Mouse (Mus musculus): ENCODE results near the gene Comtd1.

Comtd1 gene

GRCm38 (mm10) chr14:21848166-21849154, at the start of gene Comtd1:
Comtd1 (minus strand) TSS chr14:21848977.
- peak; percentile 89 to 93 for DNase-seq (ENCODE audit: low spot score in 2 of 2)

DNA sequence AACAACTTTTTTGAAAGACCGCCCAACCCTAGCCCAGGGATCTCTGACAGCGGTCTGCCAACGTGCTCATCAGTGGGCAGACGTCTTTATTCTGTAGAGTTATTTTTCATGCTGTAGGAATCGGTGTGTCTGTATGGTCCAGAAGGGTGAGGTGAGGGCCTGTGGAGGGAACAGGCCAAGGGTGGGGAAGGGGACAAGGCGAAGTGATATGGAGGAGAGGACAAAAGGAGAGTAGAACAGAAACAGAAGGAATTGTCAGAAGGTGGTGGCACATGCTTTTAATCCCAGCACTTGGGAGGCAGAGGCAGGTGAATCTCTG, 43.5 kb upstream of the Comtd1 start:
- no peak for DNase-seq (ENCODE audit: low spot score in 2 of 2)

- no peak for DNase-seq (ENCODE audit: low spot score in 2 of 2)
Observed at GRCm38 (mm10) chr14:21891581-21892340, 43.0 kb upstream of the Comtd1 start.

DNA sequence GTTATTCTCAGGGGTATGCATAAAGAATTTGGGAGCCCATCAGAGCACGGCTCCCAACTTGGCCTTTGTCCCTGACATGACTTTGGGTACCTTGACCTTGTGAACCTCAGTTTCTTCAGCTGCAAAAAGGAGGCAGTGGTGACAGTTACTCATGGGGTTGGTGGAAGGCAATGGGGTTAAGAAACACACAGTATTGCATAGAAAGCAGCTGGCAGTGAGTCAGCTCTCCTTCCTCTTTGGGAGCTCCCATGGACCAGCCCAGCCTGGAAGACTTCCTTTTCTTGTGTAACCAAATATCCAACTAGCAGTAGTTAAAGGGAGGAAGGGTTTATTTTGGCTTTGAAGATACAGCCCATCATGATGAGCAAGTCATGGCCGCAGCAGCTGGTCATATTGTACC, 41.7 kb upstream of the Comtd1 start:
- DNase-seq (ENCODE audit: low spot score in 2 of 2): no peak

DNA sequence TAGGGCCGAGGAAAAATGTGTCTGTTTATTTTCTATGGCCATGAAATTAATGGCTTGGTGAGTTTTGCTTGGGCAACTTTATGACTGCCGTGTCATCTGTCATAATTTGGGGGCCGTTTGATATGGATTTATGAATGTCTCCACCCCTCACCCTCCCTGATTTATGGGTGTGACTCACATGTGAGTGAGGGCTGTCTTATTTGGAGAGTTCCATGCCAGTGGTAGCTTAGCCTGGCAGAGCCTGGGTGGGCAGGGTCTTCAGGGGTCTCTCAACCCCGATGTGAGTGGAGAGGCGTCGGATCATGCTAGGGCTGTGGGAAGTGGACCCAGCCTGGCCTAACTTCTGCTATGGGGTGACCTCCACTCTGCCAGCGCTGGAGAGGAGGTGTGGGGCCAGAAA, 18.0 kb upstream of the Comtd1 start:
- no peak for DNase-seq (ENCODE audit: low spot score in 2 of 2)

GRCm38 (mm10) chr14:21866291-21866690, 17.5 kb upstream of the Comtd1 start:
- no peak for DNase-seq (ENCODE audit: low spot score in 2 of 2)

DNA sequence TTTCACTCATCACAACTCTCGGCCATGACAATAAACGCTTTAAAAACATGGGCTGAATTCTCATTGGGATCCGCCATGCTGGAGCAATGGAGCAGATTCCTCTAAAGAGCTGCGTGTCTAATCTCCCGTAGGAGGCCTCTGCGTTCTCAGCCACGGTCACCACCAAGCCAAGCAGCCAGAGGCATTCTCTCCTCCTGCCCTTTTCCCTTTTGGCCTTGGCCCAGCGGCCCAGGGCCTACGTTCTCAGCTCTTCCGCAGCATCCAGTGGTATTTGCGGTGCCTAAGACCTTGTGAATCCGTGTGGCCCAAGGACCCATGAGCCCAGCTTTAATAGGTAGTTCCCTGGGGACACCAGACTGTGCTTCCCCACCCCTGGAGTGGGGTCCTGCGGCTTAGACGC, 8.1 kb upstream of the Comtd1 start:
- DNase-seq (ENCODE audit: low spot score in 2 of 2): no peak

DNA sequence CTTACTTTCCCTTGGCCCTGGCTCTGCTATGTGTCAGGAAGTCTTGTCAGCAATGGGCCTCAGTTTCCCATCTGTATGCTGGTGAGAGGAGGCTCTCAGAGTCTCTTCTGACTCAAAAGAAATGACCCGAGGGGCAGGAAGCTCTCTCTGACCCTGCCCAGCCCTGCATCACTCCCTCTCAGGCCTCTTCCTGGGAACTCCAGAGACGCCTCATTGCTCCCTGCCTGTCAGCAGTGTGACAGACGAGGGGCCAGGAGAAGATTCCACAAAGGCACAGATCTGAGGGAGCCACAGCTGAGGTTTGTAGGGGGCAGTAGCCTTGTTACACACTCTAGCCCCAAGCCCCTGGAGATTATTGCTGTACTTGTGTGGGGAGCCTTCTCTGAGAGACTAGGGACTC, 7.2 kb upstream of the Comtd1 start:
- DNase-seq (ENCODE audit: low spot score in 2 of 2): no peak

DNA sequence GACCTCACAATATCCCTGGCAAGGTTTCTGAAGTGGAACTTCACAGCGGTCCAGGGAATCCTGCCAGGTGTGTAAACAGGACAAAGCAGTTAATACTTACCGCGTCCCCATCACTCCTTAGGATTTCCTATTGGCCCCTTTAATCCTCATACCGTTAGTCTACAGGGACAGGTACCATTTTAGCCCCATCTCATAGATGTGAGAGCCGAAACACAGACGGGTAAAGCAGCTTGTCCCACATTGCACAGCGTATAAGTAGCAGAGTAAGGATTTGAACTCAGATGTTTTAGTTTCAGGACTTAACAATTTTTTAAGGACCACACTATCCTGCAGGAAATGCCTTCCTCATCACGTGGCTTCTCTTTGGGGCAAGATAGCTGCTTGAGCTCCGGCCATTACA, 5.5 kb upstream of the Comtd1 start:
- DNase-seq (ENCODE audit: low spot score in 2 of 2): no peak

DNA sequence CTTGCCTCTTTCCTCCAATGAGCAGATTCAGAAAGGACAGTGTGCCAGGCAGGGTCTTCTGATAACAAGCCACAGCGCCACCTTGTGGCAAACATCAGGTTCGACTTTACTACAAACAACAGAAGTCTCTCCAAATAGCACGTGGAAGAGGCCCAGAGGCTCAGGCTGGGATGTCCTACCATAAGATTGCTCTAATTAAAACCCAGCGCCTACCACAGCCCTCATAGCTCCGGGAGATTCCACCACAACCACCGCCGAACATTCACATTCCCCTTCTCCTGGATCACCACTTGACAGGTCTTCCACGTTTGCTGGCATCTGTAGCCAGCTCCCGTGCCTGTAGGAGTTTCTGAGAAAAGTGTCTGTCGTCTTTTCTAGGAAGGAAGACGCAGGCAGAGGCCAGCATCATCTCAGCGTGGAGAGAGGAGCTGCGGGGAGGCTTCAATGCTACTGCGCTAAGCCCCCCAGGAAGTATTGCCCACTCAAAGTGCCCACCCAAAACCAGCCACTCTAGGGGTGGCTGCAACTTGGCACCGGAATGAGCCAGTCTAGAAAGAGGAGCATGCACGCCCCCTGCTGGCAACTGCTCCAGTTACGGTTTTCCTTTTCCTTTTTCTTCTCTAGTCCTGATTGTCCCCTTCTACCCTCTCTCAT, 4.8 kb upstream of the Comtd1 start:
- peak; percentile 64 to 74 for DNase-seq (ENCODE audit: low spot score in 2 of 2)

- DNase-seq (ENCODE audit: low spot score in 2 of 2): no peak
Observed at GRCm38 (mm10) chr14:21851996-21852791, 3.4 kb upstream of the Comtd1 start.

DNA sequence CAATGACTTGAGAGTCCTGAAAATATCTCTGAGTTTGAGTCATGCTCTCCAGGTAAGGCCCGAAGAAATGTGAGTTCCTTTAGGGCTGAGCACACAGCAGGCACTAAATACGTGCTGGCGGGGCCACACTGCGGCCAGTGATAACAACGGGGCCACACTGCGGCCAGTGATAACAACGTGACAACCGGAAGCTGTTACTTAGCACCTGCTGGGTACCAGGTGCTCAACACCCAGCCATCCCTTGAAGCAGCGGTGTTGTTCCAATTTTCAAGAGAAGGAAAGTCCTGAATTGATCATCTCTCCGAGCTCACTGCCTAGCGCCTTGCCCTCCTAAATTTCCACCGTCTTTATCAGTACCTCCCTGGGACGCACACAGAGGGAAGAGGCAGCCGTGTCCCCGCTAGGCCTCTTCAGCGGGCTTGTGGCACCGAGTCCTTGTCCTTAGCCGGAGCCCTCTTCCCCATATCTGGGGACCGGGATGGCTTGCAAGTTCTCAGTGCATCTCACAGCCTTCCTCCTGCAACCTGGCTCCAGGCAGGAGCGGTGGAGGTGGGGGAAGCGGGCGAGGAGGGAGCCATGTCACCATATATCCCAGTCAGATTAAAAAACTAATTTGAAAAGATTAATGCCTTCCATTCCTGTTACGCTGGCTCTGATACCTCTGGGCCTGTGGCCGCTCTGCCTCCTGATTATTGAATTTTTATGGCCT, 1.8 kb upstream of the Comtd1 start:
- DNase-seq (ENCODE audit: low spot score in 2 of 2): no peak

DNA sequence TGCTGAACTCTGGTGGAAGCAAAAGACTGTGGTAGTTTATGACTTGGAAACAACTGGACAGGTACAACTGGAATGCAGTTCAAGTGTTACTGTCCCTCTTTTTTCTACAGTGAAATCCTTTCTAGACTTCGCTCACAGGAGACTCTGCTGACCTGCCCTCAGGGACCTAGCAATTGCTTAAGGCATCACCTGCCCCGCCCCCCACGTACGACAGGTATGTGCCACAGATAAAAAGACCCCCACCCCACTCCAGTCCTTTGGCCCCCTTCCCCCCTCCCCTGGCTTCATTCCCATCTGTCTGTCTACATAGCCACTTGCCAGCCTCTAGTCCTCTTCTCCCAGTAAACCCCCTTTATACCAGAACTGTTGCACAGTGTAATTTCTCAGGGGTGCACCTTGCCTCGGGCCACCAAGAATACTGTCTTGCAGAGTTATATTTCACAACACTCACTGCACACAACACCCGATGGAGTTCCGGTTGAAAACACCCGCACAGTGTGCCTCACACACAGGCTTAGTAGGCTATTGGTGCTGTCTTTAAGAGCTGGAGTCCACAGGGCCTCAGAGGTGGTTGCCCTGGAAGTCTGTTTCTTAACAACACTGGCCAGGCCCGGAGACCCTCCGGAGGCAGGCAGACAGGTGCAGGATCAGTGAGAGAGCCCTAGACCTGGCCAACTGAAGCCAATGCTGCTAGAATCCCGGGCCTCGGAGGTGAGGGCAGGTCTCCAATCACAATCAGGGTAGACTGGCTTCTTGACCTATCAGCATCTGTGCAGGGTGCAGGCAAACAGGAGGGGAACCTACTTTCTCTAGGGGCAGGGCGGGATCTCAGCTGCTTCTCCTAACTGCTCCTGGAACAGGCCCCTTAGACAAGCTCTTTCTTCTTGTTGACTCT, 994 bp upstream of the Comtd1 start:
- no peak for DNase-seq (ENCODE audit: low spot score in 2 of 2)

GRCm38 (mm10) chr14:21847381-21848165, 1.2 kb downstream of the Comtd1 start:
- DNase-seq (ENCODE audit: low spot score in 2 of 2): peak in 1 of 2 experiments; percentile 26

- DNase-seq (ENCODE audit: low spot score in 2 of 2): no peak
Observed at GRCm38 (mm10) chr14:21846827-21847380, 1.9 kb downstream of the Comtd1 start.

- peak in 1 of 2 experiments; percentile 21 for DNase-seq (ENCODE audit: low spot score in 2 of 2)
Observed at GRCm38 (mm10) chr14:21843263-21843662, 5.5 kb downstream of the Comtd1 start.

DNA sequence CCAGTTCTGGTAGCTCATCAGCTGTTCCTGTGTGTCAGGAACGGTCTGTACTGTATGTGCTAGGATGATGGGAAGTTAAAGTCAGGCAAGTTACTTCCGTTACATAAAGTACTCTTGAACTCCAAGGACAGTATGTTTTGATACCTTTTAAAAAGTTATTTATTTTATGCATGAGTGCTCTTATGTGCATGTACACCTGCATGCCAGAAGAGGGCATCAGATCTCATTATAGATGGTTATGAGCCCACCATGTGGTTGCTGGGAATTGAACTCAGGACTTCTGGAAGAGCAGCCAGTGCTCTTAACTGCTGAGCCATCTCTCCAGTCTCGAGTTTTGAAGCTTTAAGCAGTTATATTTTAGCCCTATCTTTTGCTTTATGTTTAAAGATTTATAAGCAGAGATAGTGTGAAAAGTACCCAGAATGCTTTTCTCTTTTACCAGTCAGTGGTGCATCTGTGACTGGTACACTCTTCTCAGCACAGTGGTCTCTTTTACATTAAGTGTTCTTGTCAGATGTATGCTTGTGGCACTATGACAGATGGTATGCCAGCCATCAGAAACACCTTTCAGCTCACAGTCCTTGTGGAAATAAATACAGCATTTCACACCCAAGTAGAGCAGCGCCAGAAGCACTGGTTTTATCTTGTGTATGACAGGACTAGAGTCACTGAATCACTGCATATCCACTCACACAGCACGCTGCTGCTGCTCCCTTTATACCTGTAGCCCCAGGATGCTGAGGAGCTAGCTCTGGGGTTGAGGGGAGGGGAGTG, 6.8 kb downstream of the Comtd1 start:
- no peak for DNase-seq (ENCODE audit: low spot score in 2 of 2)
